Mouse (Mus musculus): ENCODE data around the gene Pes1. TPM values are rescaled to one million over a fixed set of nuclear protein-coding genes. Genes with fewer than 3 reads are reported as not detected.
A peak's percentile ranks its signal among the peaks of the same experiment; 100 is the strongest.

Gene Pes1
- polyA plus RNA-seq, 1 experiment from 2014 or later = 105 TPM

DNA sequence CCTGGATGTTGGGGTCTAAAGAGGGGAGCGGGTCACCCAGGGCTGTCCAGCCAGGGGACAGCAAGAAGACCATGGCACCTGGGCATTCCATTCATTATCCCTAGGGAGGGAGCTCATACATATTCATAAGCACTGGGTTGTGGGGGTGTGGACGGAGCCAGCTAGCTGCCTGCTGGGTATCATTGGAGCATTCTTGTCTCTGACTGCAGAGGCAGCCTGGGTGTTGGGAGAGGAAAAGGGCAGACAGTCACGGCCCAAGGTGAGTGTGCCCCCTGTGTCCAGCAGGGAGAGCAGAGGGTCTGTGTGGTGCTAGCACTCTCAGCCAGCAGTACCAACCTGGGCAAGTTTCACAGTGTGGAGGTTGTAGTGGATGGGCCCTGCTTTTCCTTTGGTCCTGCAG, 26.0 kb downstream of the Pes1 start:
- Histone ChIP-seq H3K27me3 (replicated peaks; ENCODE audit: control insufficient read depth, insufficient read depth, low read length) (peaks cover 7% of the 10 kb centered on the region; the same call in 1 of the 2 replicates), H3K27ac (ENCODE audit: low read depth, low read length) (no peak overlapping the region), H3K4me1 (replicated peaks; ENCODE audit: control insufficient read depth, insufficient read depth, low read length) (no peaks in the 10 kb centered on the region), H3K4me3 (ENCODE audit: low read depth, low read length) (no peak overlapping the region), H3K9ac (ENCODE audit: low read depth, low read length) (no peak overlapping the region), H3K9me3 (ENCODE audit: control insufficient read depth, low read length) (no peaks in the 10 kb centered on the region), H3K4me2 (no peak overlapping the region), H3K36me3 (ENCODE audit: control insufficient read depth, insufficient read depth, low read length) (no peaks in the 10 kb centered on the region)
- ATAC-seq (replicated peaks; ENCODE audit: low FRiP score) (no peak), DNase-seq (ENCODE audit: low spot score) (no peak)
- 57% methylated on average over 3 of the region's 3 CpGs for WGBS

GRCm38 (mm10) chr11:3993132-3993531, 29.4 kb downstream of the Pes1 start:
- 70% methylated on average over 6 of the region's 6 CpGs for WGBS
- Histone ChIP-seq H3K4me3 (ENCODE audit: low read depth, low read length) (no peak overlapping the region), H3K36me3 (ENCODE audit: control insufficient read depth, insufficient read depth, low read length) (no peaks in the 10 kb centered on the region), H3K27ac (ENCODE audit: low read depth, low read length) (no peak overlapping the region), H3K9ac (ENCODE audit: low read depth, low read length) (no peak overlapping the region), H3K27me3 (replicated peaks; ENCODE audit: control insufficient read depth, insufficient read depth, low read length) (peaks cover 16% of the 10 kb centered on the region), H3K4me1 (replicated peaks; ENCODE audit: control insufficient read depth, insufficient read depth, low read length) (no peaks in the 10 kb centered on the region), H3K9me3 (ENCODE audit: control insufficient read depth, low read length) (no peaks in the 10 kb centered on the region), H3K4me2 (no peak overlapping the region)
- no peak for ATAC-seq (replicated peaks; ENCODE audit: low FRiP score)
- DNase-seq (ENCODE audit: low spot score) = no peak

- ATAC-seq (replicated peaks; ENCODE audit: low FRiP score) (no peak), DNase-seq (ENCODE audit: low spot score) (no peak)
- 76% methylated on average over 6 of the region's 6 CpGs for WGBS
- H3K27me3 ChIP-seq (replicated peaks; ENCODE audit: control insufficient read depth, insufficient read depth, low read length) = peaks cover 24% of the 10 kb centered on the region
- H3K9ac ChIP-seq (ENCODE audit: low read depth, low read length) = no peak overlapping the region
- no peaks in the 10 kb centered on the region for H3K9me3 ChIP-seq (ENCODE audit: control insufficient read depth, low read length)
- H3K27ac ChIP-seq (ENCODE audit: low read depth, low read length) = no peak overlapping the region
- no peak overlapping the region for H3K4me2 ChIP-seq
- H3K36me3 ChIP-seq (ENCODE audit: control insufficient read depth, insufficient read depth, low read length) = no peaks in the 10 kb centered on the region
- no peaks in the 10 kb centered on the region for H3K4me1 ChIP-seq (replicated peaks; ENCODE audit: control insufficient read depth, insufficient read depth, low read length)
- no peak overlapping the region for H3K4me3 ChIP-seq (ENCODE audit: low read depth, low read length)
These were observed 30.1 kb downstream of the Pes1 start for GRCm38 (mm10) chr11:3993914-3994313.

GRCm38 (mm10) chr11:3995511-3995910, 31.7 kb downstream of the Pes1 start:
- no peak for DNase-seq (ENCODE audit: low spot score)
- Histone ChIP-seq H3K27ac (ENCODE audit: low read depth, low read length) (no peak overlapping the region), H3K4me3 (ENCODE audit: low read depth, low read length) (no peak overlapping the region), H3K4me1 (replicated peaks; ENCODE audit: control insufficient read depth, insufficient read depth, low read length) (no peaks in the 10 kb centered on the region), H3K4me2 (no peak overlapping the region), H3K36me3 (ENCODE audit: control insufficient read depth, insufficient read depth, low read length) (no peaks in the 10 kb centered on the region), H3K9me3 (ENCODE audit: control insufficient read depth, low read length) (no peaks in the 10 kb centered on the region), H3K9ac (ENCODE audit: low read depth, low read length) (no peak overlapping the region), H3K27me3 (replicated peaks; ENCODE audit: control insufficient read depth, insufficient read depth, low read length) (peaks cover 34% of the 10 kb centered on the region)
- ATAC-seq (replicated peaks; ENCODE audit: low FRiP score) = no peak
- WGBS = 61% methylated on average over 5 of the region's 5 CpGs

- no peak for DNase-seq (ENCODE audit: low spot score)
- H3K9me3 ChIP-seq (ENCODE audit: control insufficient read depth, low read length) = no peaks in the 10 kb centered on the region
- H3K27me3 ChIP-seq (replicated peaks; ENCODE audit: control insufficient read depth, insufficient read depth, low read length) = peaks cover 34% of the 10 kb centered on the region
- H3K36me3 ChIP-seq (ENCODE audit: control insufficient read depth, insufficient read depth, low read length) = no peaks in the 10 kb centered on the region
- WGBS = 73% methylated on average over 3 of the region's 3 CpGs
- H3K4me2 ChIP-seq = no peak overlapping the region
- H3K9ac ChIP-seq (ENCODE audit: low read depth, low read length) = no peak overlapping the region
- H3K27ac ChIP-seq (ENCODE audit: low read depth, low read length) = no peak overlapping the region
- H3K4me3 ChIP-seq (ENCODE audit: low read depth, low read length) = no peak overlapping the region
- no peaks in the 10 kb centered on the region for H3K4me1 ChIP-seq (replicated peaks; ENCODE audit: control insufficient read depth, insufficient read depth, low read length)
- no peak for ATAC-seq (replicated peaks; ENCODE audit: low FRiP score)
These were observed 33.1 kb downstream of the Pes1 start for GRCm38 (mm10) chr11:3996840-3997239.

DNA sequence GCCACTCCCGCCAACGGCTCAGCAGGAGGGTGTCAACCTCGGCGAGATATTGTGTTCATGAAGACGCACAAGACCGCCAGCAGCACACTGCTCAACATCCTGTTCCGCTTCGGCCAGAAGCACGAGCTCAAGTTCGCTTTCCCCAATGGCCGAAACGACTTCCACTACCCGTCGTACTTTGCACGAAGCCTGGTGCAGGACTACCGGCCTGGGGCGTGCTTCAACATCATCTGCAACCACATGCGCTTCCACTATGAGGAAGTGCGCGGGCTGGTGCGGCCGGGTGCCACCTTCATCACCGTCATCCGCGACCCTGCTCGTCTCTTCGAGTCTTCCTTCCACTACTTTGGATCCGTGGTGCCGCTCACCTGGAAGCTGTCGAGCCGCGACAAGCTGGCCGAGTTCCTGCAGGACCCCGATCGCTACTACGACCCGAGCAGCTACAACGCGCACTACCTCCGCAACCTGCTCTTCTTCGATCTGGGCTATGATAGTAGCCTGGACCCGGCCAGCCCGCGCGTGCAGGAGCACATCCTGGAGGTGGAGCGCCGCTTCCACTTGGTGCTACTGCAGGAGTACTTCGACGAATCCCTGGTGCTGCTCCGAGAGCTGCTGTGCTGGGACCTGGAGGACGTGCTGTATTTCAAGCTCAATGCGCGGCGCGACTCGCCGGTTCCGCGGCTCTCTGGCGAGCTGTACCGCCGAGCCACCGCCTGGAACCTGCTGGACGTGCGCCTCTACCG, 34.4 kb downstream of the Pes1 start:
- Histone ChIP-seq H3K9me3 (ENCODE audit: control insufficient read depth, low read length) (no peaks in the 10 kb centered on the region), H3K27ac (ENCODE audit: low read depth, low read length) (no peak overlapping the region), H3K36me3 (ENCODE audit: control insufficient read depth, insufficient read depth, low read length) (no peaks in the 10 kb centered on the region), H3K4me3 (ENCODE audit: low read depth, low read length) (peak overlapping the region; percentile 30), H3K27me3 (replicated peaks; ENCODE audit: control insufficient read depth, insufficient read depth, low read length) (peaks cover 34% of the 10 kb centered on the region), H3K4me1 (replicated peaks; ENCODE audit: control insufficient read depth, insufficient read depth, low read length) (no peaks in the 10 kb centered on the region), H3K9ac (ENCODE audit: low read depth, low read length) (no peak overlapping the region), H3K4me2 (peak overlapping the region; percentile 58)
- DNase-seq (ENCODE audit: low spot score) (peak; percentile 43), ATAC-seq (replicated peaks; ENCODE audit: low FRiP score) (no peak)
- 5% methylated on average over 66 of the region's 66 CpGs for WGBS

- no peaks in the 10 kb centered on the region for H3K4me1 ChIP-seq (replicated peaks; ENCODE audit: control insufficient read depth, insufficient read depth, low read length)
- peaks cover 34% of the 10 kb centered on the region for H3K27me3 ChIP-seq (replicated peaks; ENCODE audit: control insufficient read depth, insufficient read depth, low read length)
- H3K36me3 ChIP-seq (ENCODE audit: control insufficient read depth, insufficient read depth, low read length) = no peaks in the 10 kb centered on the region
- no peak overlapping the region for H3K4me3 ChIP-seq (ENCODE audit: low read depth, low read length)
- H3K9me3 ChIP-seq (ENCODE audit: control insufficient read depth, low read length) = no peaks in the 10 kb centered on the region
- no peak for DNase-seq (ENCODE audit: low spot score)
- 73% methylated on average over 5 of the region's 5 CpGs for WGBS
- no peak overlapping the region for H3K4me2 ChIP-seq
- no peak for ATAC-seq (replicated peaks; ENCODE audit: low FRiP score)
- no peak overlapping the region for H3K9ac ChIP-seq (ENCODE audit: low read depth, low read length)
- no peak overlapping the region for H3K27ac ChIP-seq (ENCODE audit: low read depth, low read length)
These were observed 35.8 kb downstream of the Pes1 start for GRCm38 (mm10) chr11:3999547-3999946.

DNA sequence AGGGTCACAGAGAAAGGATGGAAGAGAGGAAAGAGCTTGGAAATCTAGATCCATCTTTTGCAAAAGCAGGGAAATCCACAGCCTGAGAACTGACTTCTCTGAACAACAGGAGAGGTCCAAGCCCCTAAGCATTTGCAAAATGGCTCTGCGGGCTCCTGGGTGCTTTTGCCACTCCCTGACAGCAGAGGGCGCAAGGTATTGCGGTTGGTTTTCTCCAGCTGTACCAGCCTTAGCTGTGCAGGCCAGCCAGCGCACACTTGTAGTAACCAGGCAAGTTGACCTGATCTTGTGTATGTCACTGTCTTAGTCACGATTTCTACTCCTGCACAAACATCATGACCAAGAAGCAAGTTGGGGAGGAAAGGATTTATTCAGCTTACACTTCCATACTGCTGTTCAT, 37.8 kb downstream of the Pes1 start:
- peaks cover 34% of the 10 kb centered on the region for H3K27me3 ChIP-seq (replicated peaks; ENCODE audit: control insufficient read depth, insufficient read depth, low read length)
- WGBS = 10% methylated on average over 5 of the region's 5 CpGs
- H3K4me3 ChIP-seq (ENCODE audit: low read depth, low read length) = no peak overlapping the region
- H3K9ac ChIP-seq (ENCODE audit: low read depth, low read length) = no peak overlapping the region
- DNase-seq (ENCODE audit: low spot score) (peak; percentile 67), ATAC-seq (replicated peaks; ENCODE audit: low FRiP score) (no peak)
- H3K9me3 ChIP-seq (ENCODE audit: control insufficient read depth, low read length) = no peaks in the 10 kb centered on the region
- H3K4me1 ChIP-seq (replicated peaks; ENCODE audit: control insufficient read depth, insufficient read depth, low read length) = no peaks in the 10 kb centered on the region
- H3K36me3 ChIP-seq (ENCODE audit: control insufficient read depth, insufficient read depth, low read length) = no peaks in the 10 kb centered on the region
- H3K27ac ChIP-seq (ENCODE audit: low read depth, low read length) = no peak overlapping the region
- H3K4me2 ChIP-seq = no peak overlapping the region

DNA sequence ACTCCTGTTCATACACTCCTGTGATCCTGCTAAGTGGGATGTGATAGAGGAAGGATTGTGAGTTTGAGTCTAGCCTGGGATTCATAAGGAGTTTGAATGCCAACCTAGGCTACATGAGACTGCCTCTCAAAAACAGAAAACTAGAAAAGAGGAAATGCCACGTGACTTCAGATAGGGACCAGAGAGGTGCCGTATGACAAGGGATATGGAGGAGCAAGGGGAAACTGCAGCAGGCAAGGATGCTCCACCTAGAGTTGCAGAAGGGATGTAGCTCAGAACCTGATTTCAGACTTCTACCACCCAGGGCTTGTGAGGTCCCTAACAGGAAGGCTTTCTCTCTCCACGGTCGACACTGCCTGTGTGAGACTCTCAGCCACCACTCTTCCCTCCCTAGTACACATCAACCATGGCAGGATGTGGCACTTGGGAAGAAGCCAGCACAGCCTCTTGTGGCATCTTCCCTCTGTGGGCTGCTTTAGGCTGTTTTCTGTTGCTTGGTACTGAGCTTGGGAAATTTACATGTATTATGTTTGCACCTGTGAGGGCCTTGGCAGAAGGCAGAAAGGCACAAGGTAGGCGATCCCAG, 41.5 kb downstream of the Pes1 start:
- 47% methylated on average over 5 of the region's 5 CpGs for WGBS
- no peak for ATAC-seq (replicated peaks; ENCODE audit: low FRiP score)

More for the DNA sequence above, 41.5 kb downstream of the Pes1 start:
- no peak for DNase-seq (ENCODE audit: low spot score)
- H3K27me3 ChIP-seq (replicated peaks; ENCODE audit: control insufficient read depth, insufficient read depth, low read length) = no peaks in the 10 kb centered on the region
- no peaks in the 10 kb centered on the region for H3K9me3 ChIP-seq (ENCODE audit: control insufficient read depth, low read length)
- H3K4me2 ChIP-seq = no peak overlapping the region
- H3K4me1 ChIP-seq (replicated peaks; ENCODE audit: control insufficient read depth, insufficient read depth, low read length) = no peaks in the 10 kb centered on the region
- H3K4me3 ChIP-seq (ENCODE audit: low read depth, low read length) = no peak overlapping the region
- no peaks in the 10 kb centered on the region for H3K36me3 ChIP-seq (ENCODE audit: control insufficient read depth, insufficient read depth, low read length)
- no peak overlapping the region for H3K9ac ChIP-seq (ENCODE audit: low read depth, low read length)
- no peak overlapping the region for H3K27ac ChIP-seq (ENCODE audit: low read depth, low read length)
